In genomic region chr10:125725077-125725680, GRCm38 (mm10) we compare ENCODE assay signal across 9 mouse cellular contexts.
DNase-seq lines count a peak whose midpoint lies in the region; ATAC-seq and TF ChIP-seq lines count a peak whose summit lies in the region.
"Had no signal": no experiment of that assay in that cellular context is flagged by ENCODE, and none has a peak within 500 bp of the region (broad histone marks: within the 10 kb centered on the region; RNA-seq: fewer than 3 reads in every experiment).

No protein-coding gene starts in this region.

- ATAC-seq in cerebellum, adult (ENCODE audit: insufficient number of reproducible peaks, low FRiP score, low TSS enrichment), result 0 out of 2 replicates have a peak, but pooled peaks have one; percentile 40
- ATAC-seq in common myeloid progenitor, adult 5-6 weeks (replicated peaks; ENCODE audit: low read depth, poor library complexity, severe bottlenecking), result peak; percentile 99
- peak; percentile 71 for ATAC-seq in intestine, postnatal 0 days
- ATAC-seq in megakaryocyte progenitor cell, adult 5-6 weeks (replicated peaks; ENCODE audit: poor library complexity), result peak; percentile 100

- H3K4me3 ChIP-seq in intestine, postnatal 0 days (ENCODE audit: low read depth, low read length), result no peak overlapping the region

- H3K9ac ChIP-seq in intestine, postnatal 0 days (ENCODE audit: low read depth, low read length), result no peak overlapping the region

- no peaks in the 10 kb centered on the region for H3K9me3 ChIP-seq in intestine, postnatal 0 days (ENCODE audit: control insufficient read depth)

- H3K27ac ChIP-seq in intestine, postnatal 0 days (ENCODE audit: low read depth, low read length), result no peak overlapping the region
- H3K27ac ChIP-seq: macrophage had no signal

- H3K4me1 ChIP-seq in intestine, postnatal 0 days (replicated peaks; ENCODE audit: control insufficient read depth, insufficient read depth, low read length), result no peaks in the 10 kb centered on the region

- intact Hi-C loops in gastrocnemius, postnatal 14 days (cut with DNase I; ENCODE audit: low total_unique reads), result no loop called here

- TF ChIP-seq CTCF in intestine, postnatal 0 days (IDR thresholded peaks at IDR 0.05; ENCODE audit: low read depth), result peak; percentile 87

- peak overlapping the region; percentile 28; the same call in 1 of the 2 replicates for H3K4me2 ChIP-seq in intestine, postnatal 0 days (replicated peaks; ENCODE audit: low read depth)

- no peak for DNase-seq in cerebellum, adult 8-10 months
- DNase-seq in gastrocnemius, postnatal 14 days, result peak; percentile 58
- DNase-seq in left cerebral cortex, adult 9 months (ENCODE audit: low spot score in 2 of 2), result peak; percentile 11 to 67
- peak; percentile 66 for DNase-seq in right cerebral cortex, postnatal 10 days (ENCODE audit: low spot score in 2 of 2)

- H3K36me3 ChIP-seq in intestine, postnatal 0 days (ENCODE audit: control insufficient read depth, insufficient read depth), result no peaks in the 10 kb centered on the region

- 25% methylated on average over 18 of the region's 18 CpGs for WGBS in intestine, postnatal 0 days

- no peaks in the 10 kb centered on the region for H3K27me3 ChIP-seq in intestine, postnatal 0 days (replicated peaks; ENCODE audit: control insufficient read depth, insufficient read depth, low read length)

Comparison
In these comparisons a context has a peak if more than half of its experiments do, and no peak if none do; other contexts are left out.
1. ATAC-seq: peak in every context shown above with its lines; median percentile 100 in megakaryocyte progenitor cell, adult 5-6 weeks; 99 in common myeloid progenitor, adult 5-6 weeks; 71 in intestine, postnatal 0 days; 40 in cerebellum, adult.